Mouse (Mus musculus) cerebellum, adult 9-10 months (tissue): Measurements from ENCODE around the gene Etv6.

ENCODE experiments used
- DNase-seq: peaks from one replicate; pipeline ENCODE4 v3.0.0; 2022

The Etv6 gene

DNA sequence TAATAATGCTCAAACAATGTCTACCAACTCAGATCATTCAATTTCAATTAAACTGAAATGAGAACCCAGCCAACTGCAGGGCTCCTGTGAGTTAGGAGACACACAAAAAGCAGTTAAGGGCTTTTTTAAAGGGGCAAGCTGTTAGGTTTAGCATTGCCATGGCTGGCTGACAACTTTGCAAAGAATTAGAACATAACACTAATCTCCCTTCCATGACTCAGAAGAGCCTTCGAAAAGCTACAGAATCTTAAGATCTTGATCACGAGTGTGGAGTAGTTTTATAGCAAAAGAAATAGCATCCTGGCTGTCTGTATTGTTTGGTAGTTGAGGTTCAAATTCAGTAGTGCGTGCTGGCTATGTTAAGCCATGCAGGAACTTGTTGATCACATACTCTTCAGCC lies 182.9 kb downstream of the Etv6 start:
- no peak for DNase-seq

DNA sequence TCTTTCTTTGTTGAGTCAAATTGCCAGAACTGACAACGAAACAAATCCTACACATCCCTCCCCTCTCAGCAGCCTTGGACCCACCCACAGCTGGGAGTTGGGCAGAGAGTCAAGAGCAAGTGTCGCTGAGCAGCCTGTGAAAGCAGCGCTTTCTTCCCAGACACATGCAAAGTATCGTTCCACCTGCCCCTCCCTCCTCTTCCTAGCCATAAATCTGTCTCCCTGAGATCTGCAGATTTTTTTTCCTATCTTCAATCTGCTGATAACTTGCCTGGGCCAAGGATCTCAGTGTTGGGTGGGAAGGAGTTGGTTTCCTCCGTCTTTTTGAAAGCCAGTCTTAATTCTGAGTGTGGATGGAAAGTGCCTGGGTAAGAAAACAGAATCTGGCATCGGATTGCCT lies 183.9 kb downstream of the Etv6 start:
- DNase-seq = no peak

DNA sequence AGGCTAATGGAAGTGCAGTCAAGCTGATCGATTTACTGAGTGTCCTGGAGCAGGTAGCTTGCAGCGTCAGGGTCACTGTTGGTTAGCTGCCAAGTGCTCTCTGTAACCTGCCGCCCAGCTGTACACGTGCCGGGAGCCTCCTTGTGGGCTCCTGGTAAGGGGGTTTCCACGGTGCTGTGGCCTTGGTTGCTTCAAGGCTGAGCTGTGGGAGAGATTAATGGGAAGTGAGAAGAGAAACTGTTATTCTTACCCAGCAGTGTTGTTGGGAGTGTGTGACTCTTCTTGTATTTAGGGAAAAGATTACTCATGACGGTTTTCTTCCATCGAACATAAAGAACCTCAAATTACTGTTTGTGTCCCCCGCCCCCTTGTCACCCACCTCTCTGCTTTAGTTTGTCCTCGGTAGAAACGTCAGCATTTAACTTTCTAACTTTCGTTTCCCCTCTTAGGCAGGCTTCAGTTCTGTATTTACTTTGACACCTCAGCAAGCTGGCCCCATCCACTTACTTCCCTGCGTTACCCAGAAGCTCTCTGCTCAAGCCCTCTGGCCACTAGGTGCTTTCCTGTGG lies 184.8 kb downstream of the Etv6 start:
- DNase-seq = no peak

DNA sequence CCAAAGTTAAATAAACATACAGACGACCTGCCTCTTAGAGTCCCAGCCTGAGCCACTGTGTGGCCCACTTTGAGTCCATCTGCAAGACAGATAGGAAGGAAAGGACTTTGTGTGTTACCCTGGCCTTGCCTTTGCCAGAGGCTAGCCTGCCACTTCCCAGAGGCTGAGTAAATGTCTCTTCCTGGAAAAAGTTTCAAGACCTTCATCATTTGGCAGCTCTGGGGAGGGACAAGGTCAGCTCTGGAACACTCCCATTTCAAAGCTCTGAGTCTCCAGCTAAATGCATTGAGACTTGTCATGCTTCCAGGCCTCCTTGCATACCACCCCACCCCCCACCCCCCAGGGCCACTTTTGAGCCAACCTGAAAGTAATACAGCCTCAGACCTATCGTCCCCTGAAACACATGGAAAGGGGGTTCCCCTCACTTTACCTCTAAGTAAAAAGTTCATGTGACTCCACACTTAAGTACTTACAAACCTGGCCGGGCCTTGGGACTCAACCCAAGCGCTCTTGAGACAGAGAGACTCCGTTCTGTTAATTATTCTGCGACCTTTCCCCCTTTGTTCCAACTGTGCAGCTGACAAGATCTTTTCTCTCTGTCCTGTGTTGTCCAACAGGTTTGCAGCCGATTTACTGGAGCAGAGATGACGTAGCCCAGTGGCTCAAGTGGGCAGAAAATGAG lies 186.9 kb downstream of the Etv6 start:
- no peak for DNase-seq

DNA sequence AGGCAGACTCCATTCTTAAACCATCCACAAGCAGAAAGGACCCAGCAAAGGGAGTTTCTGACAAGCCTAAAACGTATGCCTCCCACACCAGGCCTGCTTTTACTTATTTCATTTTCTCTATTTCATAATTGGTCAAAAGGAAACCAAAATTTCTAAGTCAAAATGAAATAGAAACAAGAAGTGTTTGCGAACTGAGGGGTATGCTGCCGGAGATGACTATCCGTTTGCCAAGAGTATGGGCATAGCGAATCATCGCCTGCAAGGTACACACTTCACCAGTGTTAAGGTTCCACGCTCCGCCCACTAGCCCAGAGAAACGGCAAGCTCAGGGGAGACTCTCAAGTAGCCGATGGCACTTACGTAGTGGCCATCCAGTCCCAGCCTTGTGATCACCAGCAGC lies 190.1 kb downstream of the Etv6 start:
- DNase-seq = no peak

DNA sequence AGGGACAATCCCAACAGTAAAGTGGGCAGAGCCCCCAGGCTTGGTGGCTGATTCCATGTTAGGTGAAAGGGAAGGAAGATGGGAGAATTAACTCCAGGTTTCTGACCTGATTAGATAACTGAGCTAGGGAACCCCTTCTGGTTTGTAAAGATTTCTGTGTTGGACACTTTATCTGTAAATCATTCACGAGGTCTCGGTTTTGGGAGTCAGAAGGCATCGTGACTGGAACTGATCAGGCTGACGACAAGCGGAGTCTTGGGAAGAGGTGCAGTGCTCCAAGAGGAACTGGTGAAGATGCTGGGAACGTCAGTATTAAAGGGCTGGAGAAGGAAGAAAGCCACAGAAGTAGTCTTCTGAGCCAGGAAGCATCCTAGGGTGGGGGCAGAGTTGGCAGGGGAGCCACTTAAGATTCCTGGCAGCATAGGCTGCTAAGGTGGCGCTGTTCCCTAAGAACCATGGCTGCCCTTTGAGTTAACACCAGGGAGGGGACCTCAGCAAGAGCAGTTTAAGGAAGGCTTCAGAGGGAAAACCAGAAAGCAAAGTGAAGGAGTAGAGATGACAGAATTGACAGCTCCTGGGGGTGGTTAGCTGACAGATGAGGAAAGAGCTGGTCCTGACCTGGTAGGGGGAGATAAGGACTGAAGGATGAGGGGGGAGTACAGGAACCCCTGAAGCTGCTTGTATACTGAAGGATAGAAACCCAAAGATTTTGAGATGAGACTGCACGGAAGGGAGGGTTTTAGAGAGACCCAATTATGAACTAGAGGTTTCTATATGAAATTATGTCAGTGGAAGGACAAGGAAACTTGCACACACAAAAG lies 191.1 kb downstream of the Etv6 start:
- DNase-seq = no peak

DNA sequence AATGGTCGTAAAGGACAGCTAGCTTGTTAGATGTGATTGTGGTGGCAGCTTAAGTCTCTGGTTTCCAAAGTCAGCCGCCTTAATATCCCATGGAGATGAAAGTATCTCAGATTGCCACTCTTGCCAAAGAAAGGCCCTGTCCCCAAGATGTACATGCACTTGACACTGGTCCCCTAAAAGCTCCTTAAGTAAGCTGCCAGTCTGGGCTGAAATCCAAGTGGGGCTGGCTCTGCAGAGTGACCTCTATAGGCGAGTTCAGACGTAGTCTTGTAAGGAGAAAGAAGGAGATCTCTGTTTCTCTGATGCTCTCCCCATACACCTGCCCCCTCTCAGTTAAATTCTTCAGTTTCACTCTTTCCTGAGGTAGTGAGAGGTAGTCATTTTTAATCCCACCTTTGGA lies 200.8 kb downstream of the Etv6 start:
- DNase-seq = no peak

DNA sequence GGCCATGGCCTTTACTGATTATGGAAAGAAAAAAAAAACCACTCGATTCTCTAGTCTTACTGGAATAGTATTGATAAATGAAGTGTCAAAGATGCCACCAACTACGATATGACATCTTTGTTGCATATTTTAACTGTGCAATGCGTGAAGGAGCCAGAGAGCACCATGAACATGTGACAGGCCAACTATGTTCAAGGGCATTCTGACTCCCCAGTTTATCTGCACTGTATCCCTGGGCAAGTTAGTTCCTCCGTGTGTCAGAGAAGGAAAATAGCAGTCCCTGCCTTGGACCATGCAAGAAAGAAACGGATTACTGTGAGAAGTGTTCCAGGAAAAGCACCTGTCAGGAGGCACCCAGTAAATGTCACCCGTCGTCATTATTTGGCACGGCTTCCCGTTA lies 203.0 kb downstream of the Etv6 start:
- no peak for DNase-seq

DNA sequence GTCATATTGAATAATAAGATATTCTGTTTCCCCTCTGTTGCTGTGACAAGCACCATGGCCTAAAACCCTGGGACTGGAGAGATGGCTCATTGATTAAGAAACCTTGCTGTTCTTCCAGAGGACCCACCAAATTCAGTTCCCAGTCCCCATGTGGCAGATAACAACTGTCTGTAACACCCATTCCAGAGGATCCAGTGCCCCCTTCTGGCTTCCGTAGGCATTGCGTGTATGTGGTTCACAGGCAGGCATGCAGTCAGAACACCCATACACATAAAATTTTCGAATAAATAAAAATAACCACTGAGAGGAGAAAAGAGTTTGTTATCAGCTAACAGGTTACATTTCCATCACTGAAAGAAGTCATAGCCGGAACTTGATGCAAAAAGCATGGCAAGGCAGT lies 205.5 kb downstream of the Etv6 start:
- DNase-seq = no peak

DNA sequence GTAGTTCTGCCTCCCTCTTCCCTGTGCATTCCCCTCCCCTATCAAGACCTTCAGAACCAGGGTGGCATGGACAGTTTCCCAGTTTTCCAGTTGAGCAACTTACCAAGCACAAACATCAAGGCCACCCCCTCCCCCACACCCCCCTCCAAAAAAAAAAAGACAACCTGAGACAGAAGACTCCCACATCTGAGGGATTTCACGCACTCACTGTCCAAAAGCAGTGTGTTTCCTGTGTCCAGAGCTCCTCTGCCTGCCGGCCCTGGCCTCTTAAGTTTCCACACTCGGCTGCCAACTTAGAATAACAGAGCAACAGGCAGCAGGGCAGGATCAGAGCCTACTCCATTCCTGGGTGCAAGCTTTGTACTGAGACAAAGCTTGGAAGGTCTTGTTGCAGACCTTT lies 207.6 kb downstream of the Etv6 start:
- DNase-seq = no peak

DNA sequence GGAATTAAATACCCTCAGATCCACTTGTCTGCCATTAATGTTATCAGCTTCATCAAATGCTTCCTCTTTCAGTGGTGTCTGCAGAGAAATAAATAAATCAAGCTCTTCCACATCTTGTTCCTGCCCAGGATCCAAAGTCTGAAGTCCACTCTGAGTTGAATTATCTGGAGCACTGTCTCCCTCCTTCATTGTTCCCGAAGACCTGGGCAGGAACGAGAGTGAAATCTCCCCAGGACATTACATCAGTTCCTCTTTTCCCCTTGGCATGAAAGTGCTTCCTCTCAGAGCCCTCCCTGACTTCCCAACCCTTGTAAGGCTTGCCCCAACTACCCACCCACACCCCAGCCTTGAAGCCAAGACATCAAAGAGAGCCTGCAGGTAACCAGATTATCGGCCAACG lies 208.0 kb downstream of the Etv6 start:
- no peak for DNase-seq

DNA sequence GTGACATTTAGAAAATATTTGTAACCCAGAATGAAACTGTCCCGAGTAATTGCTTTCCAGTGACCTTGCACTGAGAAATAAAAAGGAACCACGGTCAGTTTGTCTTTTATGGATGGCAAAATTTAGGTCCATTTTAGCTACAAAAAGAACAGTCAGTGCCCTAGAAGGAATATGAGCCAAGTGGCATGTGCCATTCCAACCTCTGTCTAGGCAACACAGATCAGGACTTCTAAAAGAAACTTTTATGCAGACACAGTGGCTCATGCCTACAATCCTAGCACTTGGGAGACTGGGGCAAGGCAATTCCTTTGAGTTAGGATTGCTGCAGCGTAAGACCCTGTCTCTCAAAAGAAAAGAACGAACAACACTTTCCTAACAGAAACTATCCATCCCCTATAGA lies 208.6 kb downstream of the Etv6 start:
- DNase-seq = no peak

DNA sequence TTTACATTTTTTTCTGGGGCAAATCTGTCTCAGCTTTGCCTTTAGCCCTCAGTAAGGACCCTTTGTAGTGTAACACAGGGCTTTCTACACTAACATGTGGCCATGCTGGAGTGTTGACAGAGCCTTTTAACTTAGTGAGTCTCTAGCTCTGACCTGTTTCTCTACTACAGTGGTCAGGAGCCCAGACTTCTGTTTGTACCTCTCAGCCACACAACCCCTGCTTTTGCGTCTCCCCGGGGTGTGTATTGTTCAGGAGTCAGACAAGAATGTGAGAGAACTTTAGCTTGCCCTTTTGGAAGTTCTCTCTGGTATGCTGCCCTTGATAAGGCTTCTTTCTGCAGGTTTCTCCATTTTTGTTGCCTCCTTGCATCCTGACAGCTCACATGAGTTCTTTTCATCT lies 210.6 kb downstream of the Etv6 start:
- DNase-seq = no peak

DNA sequence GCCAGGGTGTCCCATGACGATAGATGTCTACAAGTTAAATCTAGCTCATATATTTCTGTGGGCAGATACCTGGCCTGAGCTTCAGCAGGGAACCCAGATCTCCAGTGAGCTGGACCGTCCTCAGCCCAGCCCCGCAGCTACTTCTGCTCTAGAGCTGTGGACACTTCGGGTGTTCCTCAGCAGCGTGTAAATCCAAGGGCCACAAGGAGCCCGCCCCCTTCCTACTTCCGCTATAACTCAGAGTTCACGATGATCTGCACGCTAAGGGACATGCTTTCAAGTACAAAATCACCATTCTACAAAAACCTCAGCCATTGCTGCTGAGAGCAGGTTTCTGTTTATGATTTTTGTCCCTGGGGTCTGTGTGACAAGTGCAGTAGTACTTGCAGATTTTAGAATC lies 211.8 kb downstream of the Etv6 start:
- DNase-seq = no peak

DNA sequence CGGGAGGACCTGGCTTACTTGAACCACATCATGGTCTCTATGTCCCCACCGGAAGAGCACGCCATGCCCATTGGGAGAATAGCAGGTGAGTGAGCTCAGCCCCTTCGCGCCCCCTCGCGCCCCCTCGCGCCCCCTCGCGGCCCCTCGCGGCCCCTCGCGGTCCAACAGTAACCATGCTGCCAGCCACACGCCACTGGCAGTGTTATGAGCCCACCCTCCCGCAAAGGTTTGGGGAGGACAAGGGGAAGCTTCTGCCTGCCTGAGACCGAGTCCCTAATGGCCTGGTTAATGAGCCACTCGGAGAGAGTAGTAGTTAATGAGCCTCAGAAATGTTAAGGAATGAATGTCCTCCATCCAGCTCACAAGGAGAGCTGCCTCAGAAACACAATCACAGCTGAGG lies 213.2 kb downstream of the Etv6 start:
- DNase-seq = no peak

DNA sequence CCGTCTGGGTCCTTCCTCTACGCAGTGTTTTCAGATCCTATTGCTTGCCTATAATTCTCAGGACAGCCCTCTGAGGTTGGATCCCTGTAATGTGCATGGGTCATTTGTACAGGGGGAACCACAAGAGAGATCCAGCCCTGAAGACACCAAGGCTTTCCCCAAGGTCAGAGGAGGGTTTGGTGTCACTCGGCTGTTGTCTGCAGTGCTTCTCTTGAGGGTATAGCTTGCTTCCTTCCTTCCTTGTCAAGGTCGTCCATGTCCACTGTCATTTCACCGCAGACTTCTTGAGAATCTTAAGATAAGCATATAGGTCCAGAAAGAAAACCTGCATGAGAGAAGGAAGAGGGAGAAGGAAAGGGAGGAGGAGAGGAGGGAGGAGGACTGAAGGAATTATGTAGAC lies 215.3 kb downstream of the Etv6 start:
- no peak for DNase-seq

DNA sequence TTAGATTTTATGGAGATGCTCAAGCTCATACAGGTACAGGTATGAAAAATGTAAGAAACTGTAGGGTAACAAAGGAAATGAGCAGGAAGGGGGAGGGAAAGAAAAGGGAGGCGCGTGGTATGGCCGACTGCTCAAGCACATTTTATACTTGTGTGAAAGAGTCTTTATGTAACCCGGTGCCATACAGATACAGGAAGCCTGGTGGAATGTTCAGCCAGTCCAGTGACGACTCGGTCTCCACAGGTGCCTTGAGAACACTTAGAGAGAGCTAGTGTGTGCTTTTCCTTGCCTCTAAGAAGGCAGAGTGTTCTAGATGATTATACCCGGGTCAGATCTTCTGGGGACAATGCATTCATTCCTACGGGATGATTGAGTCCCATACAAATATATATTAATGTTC lies 215.9 kb downstream of the Etv6 start:
- DNase-seq = no peak

DNA sequence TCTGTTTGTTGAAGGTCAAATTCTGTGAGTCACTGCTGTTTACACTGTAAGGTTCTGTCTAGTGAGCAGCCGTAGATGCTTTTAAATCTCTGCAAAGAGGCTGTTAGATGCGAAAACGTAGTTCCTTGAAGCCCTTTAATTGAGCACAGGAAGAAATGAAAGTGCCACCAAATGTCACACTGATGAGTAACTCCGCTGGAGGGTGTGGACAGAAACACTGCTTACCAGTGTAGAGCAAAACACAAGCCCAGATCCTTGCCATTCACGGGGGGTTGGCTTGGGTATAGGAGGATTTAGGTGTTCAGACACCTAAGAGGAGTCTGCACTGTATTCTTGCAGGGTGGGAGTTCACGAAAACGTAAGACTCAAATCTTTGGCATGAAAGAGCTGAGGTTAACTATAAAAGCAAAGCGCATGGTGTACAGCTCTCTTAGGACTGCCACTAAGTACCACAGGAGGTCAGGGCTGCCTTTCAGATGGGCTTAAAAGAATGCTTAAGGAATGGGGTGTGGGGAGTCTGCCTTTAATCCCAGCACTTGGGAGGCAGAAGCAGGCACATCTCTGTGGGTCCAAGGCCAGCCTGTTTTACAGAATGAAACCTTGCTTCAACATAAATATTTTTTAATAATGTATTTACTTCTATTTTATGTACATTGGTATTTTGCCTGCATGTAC lies 216.7 kb downstream of the Etv6 start:
- no peak for DNase-seq

DNA sequence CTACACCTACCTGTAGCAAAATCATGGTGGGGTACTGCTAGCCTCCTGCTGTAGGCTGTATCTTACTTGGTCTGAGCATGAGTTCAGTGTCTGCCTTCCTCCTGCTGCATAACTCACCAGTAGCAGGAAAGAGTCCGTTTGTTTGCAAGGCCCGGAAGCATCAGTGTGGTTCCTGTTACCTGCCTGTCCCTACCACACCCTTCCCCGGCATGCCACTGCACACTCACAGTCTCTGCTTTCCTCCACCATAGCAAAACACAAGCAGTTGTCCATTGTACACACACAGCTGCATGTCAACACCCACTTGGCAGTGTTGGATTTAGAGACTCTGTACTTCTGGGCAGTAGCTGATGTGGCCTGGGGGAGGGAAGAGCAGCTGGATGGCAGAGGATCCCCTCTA lies 220.9 kb downstream of the Etv6 start:
- no peak for DNase-seq

DNA sequence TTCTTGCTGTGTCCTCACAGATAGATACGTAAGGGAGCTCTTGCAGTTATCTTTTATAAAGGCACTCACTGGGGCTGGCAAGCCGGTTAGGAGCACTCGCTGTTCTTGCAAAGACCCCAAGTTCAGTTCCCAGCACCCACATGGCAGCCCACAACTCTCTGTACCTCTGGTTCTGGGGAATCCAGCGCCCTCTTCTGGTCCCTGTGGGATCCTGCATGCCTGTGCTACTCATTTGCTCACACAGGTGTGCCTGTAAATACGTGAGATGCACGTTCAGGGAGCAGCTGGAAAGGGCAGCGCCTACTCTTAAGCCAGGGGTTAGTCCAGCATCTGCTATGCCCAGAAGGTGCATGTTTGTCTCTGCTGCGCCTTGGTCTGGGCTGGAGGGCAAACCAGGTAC lies 224.4 kb downstream of the Etv6 start:
- DNase-seq = no peak

DNA sequence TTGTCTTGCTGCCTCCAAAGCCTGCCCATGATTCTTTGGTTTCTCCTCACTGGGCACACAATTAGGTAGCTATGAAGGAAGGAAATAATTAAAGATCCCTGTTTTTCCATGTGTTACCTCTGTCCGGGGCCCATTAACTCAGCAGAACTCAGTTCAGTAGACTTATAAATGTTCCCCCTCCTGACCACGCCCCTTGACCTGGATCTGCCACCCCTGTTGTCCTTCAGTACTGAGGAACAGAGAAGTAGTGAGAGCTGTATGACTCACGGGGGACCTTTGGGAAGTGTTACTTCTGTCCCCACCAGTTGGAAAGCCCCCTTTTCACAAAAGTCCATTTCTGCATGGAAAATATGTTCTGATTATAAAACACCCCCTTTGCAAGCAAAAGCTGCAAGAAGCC lies 226.4 kb downstream of the Etv6 start:
- no peak for DNase-seq

DNA sequence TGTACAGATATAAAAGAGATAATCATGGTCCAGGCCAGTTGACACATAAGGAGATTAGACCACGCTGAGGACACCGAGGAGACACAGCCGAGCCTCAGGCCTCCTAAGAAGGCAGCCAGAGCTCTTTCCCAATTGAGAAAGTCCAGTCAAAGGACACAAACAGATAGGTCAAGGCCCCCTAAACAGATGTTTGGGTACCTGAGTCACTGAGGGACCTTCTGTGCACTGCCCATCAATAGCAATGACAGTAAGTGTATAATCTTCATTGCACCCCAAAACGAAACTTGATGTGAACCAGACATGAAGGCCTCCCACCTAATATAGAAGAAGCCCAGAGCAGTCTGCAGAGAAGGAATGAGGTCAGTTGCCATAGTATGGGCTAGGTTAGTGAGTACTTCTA lies 226.9 kb downstream of the Etv6 start:
- DNase-seq = no peak

DNA sequence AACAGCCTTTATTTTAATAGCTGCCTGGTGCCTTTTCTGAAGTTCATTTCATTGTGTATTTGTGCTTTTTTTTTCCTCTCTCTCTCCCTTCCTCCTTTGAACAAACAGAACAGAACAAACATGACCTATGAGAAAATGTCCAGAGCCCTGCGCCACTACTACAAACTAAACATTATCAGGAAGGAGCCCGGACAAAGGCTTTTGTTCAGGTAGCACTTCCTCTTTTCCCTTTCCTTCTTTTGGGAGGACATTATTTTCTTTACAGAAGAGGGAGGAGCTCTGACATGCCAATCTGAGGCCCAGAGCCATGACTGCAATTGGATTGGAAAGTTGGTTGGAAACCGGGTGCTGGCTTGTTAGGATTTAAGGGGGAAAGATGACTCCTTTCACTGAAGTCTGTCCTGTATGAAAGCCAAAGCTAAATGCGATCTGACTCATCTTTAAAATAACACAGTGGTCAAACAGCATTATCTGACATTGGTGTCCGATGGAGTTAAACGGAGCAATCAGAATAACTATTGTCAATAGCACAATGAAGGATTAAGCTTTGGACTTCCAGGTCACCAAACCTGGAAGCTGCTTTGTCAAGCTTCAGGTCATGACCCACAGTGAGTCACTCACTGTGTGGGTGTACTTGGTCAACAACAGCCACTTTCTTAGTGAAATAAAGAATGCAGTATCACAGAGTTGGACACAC lies 227.6 kb downstream of the Etv6 start:
- no peak for DNase-seq
